Mouse (Mus musculus) lung, postnatal 0 days (tissue): ENCODE measurements around the gene Specc1. TPM values are rescaled to one million over a fixed set of nuclear protein-coding genes. Genes with fewer than 3 reads are reported as not detected.

Source experiments
- ATAC-seq: fragments of 200-750 bp; cut with Nextera tagmentation; 2 replicates; pipeline ENCODE4 v1.8.0; 2017; ENCODE audit warnings: moderate library complexity
- DNase-seq: peaks from one replicate; pipeline ENCODE4 v3.0.0-alpha.2; 2016; ENCODE audit warnings: low spot score
- H3K27ac ChIP-seq: fragments of 300-500 bp; sonication (generic); 2 replicates; pipeline ENCODE4 v1.5.1; 2014; ENCODE audit warnings: antibody characterized with exemption, mild to moderate bottlenecking, low read length, mixed read lengths
- H3K27me3 ChIP-seq: fragments of 300-500 bp; sonication (generic); replicated peaks from 2 replicates; pipeline ENCODE4 v1.6.1; 2014; ENCODE audit warnings: low read length, mixed read lengths; ENCODE audit not compliant: insufficient read depth
- H3K36me3 ChIP-seq: fragments of 300-500 bp; sonication (generic); 2 replicates; pipeline ENCODE4 v1.6.1; 2014; ENCODE audit warnings: low read length, mixed read lengths; ENCODE audit not compliant: insufficient read depth
- H3K4me1 ChIP-seq: fragments of 300-500 bp; sonication (generic); 2 replicates; pipeline ENCODE4 v1.6.1; 2014; ENCODE audit warnings: antibody characterized with exemption, low read depth, low read length, mixed read lengths; ENCODE audit not compliant: insufficient read depth
- H3K4me2 ChIP-seq: fragments of 300-500 bp; sonication (generic); replicated peaks from 2 replicates; pipeline ENCODE4 v1.6.1; 2014; ENCODE audit warnings: low read depth, mild to moderate bottlenecking, low read length, moderate library complexity, mixed read lengths
- H3K4me3 ChIP-seq: fragments of 300-500 bp; sonication (generic); 2 replicates; pipeline ENCODE4 v1.5.1; 2014; ENCODE audit warnings: low read depth, low read length
- H3K9ac ChIP-seq: fragments of 300-500 bp; sonication (generic); replicated peaks from 2 replicates; pipeline ENCODE4 v1.6.1; 2014; ENCODE audit warnings: low read depth, mild to moderate bottlenecking
- H3K9me3 ChIP-seq: fragments of 300-500 bp; sonication (generic); 2 replicates; pipeline ENCODE4 v1.6.1; 2016; ENCODE audit warnings: low read length, mixed read lengths
- CTCF ChIP-seq: IDR thresholded peaks from 2 replicates; pipeline ENCODE4 v1.5.1; 2016; ENCODE audit warnings: antibody characterized with exemption, mild to moderate bottlenecking
- EP300 ChIP-seq: IDR thresholded peaks from 2 replicates; pipeline ENCODE4 v1.6.1; 2016; ENCODE audit warnings: antibody characterized with exemption, mild to moderate bottlenecking, control low read depth
- WGBS: fragments of 180-500 bp; shearing (Covaris S2); extraction: QIAGEN DNeasy Blood & Tissue Kit; methylation state at CpG from one replicate; pipeline ENCODE4 v1.1.7; 2014; 5-methylcytosine and 5-hydroxymethylcytosine counted together
- polyA plus RNA-seq: library from polyadenylated mRNA; unstranded; fragments of >200 nt; fragmentation: Nextera tagmentation; extraction: Ambion mirVana; gene quantifications from 2 replicates; pipeline ENCODE4 v1.2.1, GENCODE M21; 2015

Gene Specc1
- polyA plus RNA-seq, 1 experiment from 2014 or later, result 14.7 TPM

- Histone ChIP-seq H3K4me1 (no peaks in the 10 kb centered on the region; the same call in 1 of the 2 replicates), H3K36me3 (no peaks in the 10 kb centered on the region), H3K4me2 (no peak overlapping the region), H3K9ac (no peak overlapping the region), H3K27ac (no peak overlapping the region), H3K27me3 (no peaks in the 10 kb centered on the region), H3K4me3 (no peak overlapping the region), H3K9me3 (no peaks in the 10 kb centered on the region)
- DNase-seq, result no peak
- ATAC-seq, result no peak
- 81% methylated on average over 7 of the region's 7 CpGs for WGBS
- TF ChIP-seq CTCF (no peak), EP300 (no peak)
Measured at GRCm38 (mm10) chr11:62265642-62266041, 309.1 kb downstream of the Specc1 start.

GRCm38 (mm10) chr11:62266466-62267214 lies 310.1 kb downstream of the Specc1 start:
- DNase-seq (no peak), ATAC-seq (no peak)
- Histone ChIP-seq H3K27me3 (no peaks in the 10 kb centered on the region), H3K9ac (no peak overlapping the region), H3K4me3 (no peak overlapping the region), H3K9me3 (no peaks in the 10 kb centered on the region), H3K4me2 (no peak overlapping the region), H3K36me3 (no peaks in the 10 kb centered on the region), H3K4me1 (no peaks in the 10 kb centered on the region), H3K27ac (no peak overlapping the region)
- WGBS, result 50% methylated on average over 17 of the region's 17 CpGs
- TF ChIP-seq CTCF (no peak), EP300 (no peak)

- no peak overlapping the region for H3K9ac ChIP-seq
- H3K27me3 ChIP-seq, result no peaks in the 10 kb centered on the region
- ATAC-seq (no peak), DNase-seq (no peak)
- H3K4me3 ChIP-seq, result no peak overlapping the region
- no peaks in the 10 kb centered on the region for H3K9me3 ChIP-seq
- no peak overlapping the region for H3K4me2 ChIP-seq
- no peaks in the 10 kb centered on the region for H3K36me3 ChIP-seq
- WGBS, result 57% methylated on average over 8 of the region's 8 CpGs
- no peak for TF ChIP-seq EP300
- TF ChIP-seq CTCF, result no peak
- H3K4me1 ChIP-seq, result no peaks in the 10 kb centered on the region
- H3K27ac ChIP-seq, result no peak overlapping the region
Measured at GRCm38 (mm10) chr11:62268381-62268780, 311.8 kb downstream of the Specc1 start.

- H3K27me3 ChIP-seq, result no peaks in the 10 kb centered on the region
- no peaks in the 10 kb centered on the region for H3K9me3 ChIP-seq
- H3K9ac ChIP-seq, result no peak overlapping the region
- no peak overlapping the region for H3K4me2 ChIP-seq
- no peak overlapping the region for H3K27ac ChIP-seq
- no peak for TF ChIP-seq EP300
- no peak for TF ChIP-seq CTCF
- no peaks in the 10 kb centered on the region for H3K4me1 ChIP-seq
- ATAC-seq (no peak), DNase-seq (no peak)
- H3K4me3 ChIP-seq, result no peak overlapping the region
- no peaks in the 10 kb centered on the region for H3K36me3 ChIP-seq
- 65% methylated on average over 12 of the region's 12 CpGs for WGBS
Measured at GRCm38 (mm10) chr11:62269097-62269496, 312.5 kb downstream of the Specc1 start.

- no peak for DNase-seq
- Histone ChIP-seq H3K4me2 (no peak overlapping the region), H3K9me3 (no peaks in the 10 kb centered on the region), H3K36me3 (no peaks in the 10 kb centered on the region), H3K27me3 (no peaks in the 10 kb centered on the region), H3K4me1 (no peaks in the 10 kb centered on the region), H3K27ac (no peak overlapping the region), H3K4me3 (no peak overlapping the region), H3K9ac (no peak overlapping the region)
- 43% methylated on average over 5 of the region's 5 CpGs for WGBS
- no peak for ATAC-seq
- TF ChIP-seq EP300, result no peak
Measured at GRCm38 (mm10) chr11:62270851-62271250, 314.3 kb downstream of the Specc1 start.

Other genes starting within 250 kb of the Specc1 start
- gene Slc5a10, start 235.9 kb upstream of the Specc1 start, polyA plus RNA-seq, result 0.06 TPM in 1 of 2 replicates, not detected in the other
- 16.0 and 16.4 TPM in 2 replicates for gene Prpsap2, start 194.7 kb upstream of the Specc1 start, polyA plus RNA-seq
- gene Ulk2, start 101.7 kb upstream of the Specc1 start, polyA plus RNA-seq, result 10.9 and 11.6 TPM in 2 replicates
- 7.6 and 10.2 TPM in 2 replicates for gene Akap10, start 26.5 kb upstream of the Specc1 start, polyA plus RNA-seq